Mouse (Mus musculus) layer of hippocampus, adult 8-10 months (tissue): ENCODE measurements around the gene Sipa1l3. TPM values are rescaled to one million over a fixed set of nuclear protein-coding genes. Genes with fewer than 3 reads are reported as not detected.

Source experiments
- DNase-seq, 2 experiments: peaks; one replicate each; pipeline ENCODE4 v3.0.0; 2022; ENCODE audit warnings: low spot score in 2 of 2
- total RNA-seq, 4 experiments: library from RNA; stranded (reverse); gene quantifications; 2 replicates each; pipeline ENCODE4 v1.2.4; 2022

The Sipa1l3 gene
- total RNA-seq, 4 experiments from 2014 or later = 158 to 231 (median 197) TPM

DNA sequence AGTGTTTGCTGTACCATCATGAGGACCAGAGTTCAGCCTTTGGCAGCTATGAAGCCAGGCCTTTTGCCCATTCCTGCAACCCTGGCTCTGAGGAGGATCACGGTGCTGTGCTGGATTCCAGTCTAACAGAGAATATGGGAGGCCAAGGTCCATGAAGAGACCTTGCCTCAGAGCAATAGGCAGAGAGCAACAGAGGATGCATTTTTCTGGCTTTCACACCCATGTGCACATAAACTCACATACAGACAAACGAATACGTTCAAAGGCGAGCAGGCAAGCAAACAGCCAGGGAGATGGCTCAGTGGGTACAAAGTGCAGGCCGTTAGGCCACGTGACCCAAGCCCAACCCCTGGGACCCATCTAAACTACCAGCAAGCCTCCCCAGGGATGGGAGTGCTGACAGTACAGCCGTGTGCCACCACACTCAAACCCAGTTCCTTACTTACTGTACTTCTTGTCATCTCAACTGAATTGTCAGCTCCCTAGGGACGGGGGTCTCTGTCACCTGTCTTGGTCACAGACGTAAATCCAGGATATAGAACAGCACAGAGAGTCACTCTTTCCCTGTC is 180.0 kb downstream of the Sipa1l3 start:
- DNase-seq = no peak

DNA sequence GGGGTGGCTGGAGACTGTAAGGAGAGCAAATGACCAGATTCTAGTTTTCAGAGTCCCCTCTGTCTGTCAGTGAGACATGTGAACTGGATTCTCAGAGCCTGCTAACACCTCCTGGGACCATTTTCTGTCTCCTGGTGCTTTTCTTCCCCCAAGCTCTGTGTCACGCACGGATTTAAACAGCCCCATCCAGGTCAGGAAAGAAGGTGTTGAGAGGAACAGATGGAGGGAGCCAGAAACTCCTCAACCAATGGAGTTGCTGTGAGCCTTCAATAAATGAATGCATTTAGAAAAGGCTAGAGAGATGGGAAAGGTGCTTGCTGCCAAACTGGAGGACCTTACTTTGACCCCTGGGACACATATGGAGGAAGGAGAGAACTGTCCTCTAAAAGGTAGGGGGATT is 180.7 kb downstream of the Sipa1l3 start:
- no peak for DNase-seq

DNA sequence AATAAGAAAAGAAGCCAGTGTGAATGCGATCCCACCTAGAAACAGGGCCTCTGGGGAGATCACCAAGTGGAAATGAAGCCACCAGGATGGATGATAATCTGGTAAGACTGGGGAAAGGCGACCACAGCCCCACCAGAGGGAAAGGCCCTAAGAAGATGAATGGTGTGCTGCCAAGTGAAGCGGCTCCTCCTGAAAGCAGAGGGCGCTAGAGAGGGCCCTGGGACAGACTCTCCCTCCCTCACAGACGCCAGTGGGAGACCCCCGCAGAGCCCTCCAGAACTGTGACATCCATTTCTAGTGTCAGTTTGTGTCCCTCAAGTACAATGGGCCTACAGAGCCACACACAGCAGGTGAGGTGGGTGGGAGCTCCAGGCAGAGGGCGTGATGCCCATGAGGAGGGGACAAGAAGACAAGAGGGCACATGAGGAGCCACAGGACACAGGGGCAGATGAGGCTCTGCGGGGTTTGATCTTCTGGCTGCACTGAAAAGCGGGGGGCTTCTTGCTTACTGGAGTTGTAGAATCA is 181.6 kb downstream of the Sipa1l3 start:
- DNase-seq = no peak

DNA sequence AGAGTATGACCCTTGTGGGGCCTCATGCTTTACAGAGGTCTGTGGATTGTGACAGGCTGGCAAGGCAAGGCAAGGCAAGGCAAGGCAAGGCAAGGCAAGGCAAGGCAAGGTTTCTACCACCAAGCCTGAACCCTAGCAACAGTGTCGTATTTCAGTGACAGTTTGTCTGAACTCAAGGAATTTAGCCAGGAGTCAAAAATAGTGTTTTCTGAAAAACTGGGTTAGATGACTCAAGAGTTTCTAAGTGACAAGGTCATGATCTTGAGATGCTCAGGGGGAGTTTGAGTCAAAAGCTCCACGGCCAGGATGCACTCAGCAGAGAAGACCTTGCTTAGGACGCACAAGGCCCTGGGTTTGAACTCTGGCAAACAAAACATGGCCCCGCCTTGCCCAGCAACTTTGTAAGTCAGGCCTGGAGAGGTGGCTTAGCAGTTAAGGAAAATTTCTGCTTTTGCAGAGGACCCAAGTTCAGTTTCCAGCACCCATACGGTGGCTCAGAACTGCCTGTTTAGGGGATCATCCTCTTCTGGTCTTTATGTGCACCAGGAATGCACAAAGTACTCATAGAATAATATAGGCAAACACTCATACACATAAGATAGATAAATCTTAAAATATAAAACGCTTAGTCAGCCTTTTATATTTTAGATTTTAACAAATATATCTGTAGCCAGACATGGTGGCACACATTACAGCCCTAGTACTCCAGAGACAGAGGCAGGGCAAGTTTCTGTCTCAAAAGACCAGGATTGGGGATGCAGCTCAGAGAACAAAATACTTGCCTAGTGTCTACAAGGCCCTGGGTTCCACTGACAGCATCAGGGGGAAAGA is 182.4 kb downstream of the Sipa1l3 start:
- no peak for DNase-seq

DNA sequence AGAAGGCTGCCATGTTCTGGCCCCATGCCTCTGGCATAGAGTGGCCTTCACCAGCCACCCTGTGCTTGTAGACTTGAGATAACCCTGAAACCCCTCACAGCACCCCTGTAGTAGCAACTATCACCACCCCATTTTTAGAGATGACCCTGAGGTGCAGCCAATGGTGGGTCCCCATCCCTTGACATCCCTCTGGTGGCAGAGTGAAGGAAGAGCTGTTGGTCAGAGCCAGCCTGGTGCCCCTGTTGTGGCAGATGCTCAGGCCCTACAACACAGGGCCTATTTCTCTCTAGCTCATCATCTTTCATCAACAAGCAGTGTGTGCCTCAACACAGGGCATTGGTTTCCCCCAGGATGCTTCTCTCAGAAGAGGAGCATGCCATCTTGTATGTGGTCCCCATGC is 183.2 kb downstream of the Sipa1l3 start:
- DNase-seq = no peak

DNA sequence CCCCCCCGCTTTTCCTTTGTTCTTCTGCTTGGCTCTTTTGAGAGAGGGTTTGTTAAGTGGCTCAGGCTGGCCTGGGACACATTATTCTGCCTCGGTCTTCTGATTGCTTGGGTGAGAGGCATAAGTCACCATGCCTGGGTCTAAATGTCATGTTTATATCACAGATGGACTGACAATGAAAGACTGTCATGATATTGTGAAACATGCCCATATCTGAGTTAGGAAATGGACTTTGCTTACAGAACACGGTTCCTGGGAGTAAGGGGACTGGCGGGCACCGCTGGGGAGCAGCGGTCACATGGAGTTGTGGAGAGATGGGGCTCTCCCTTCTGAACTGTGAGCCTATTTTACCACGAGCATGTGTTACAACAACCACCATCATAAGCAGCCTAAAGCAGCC is 184.3 kb downstream of the Sipa1l3 start:
- no peak for DNase-seq

DNA sequence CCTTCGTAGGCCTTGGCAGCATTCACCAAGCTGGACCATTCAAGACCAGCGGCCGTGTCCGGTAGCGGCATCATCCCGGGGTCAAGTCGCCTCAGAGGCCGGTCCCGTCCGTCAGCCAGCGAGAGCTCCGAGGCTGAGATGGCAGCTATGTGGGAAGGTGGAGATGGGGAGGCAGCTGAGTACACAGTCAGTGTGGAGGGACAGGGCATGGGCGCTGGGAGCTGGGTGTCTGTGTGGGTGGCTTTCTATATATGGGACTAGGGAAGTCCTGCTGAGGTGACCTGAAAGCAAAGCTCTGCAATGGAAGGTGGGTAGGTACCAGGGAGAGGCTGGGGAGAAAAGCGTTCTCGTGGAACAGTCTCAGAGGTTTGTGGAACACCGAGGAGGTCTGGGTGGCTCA is 189.5 kb downstream of the Sipa1l3 start:
- no peak for DNase-seq

DNA sequence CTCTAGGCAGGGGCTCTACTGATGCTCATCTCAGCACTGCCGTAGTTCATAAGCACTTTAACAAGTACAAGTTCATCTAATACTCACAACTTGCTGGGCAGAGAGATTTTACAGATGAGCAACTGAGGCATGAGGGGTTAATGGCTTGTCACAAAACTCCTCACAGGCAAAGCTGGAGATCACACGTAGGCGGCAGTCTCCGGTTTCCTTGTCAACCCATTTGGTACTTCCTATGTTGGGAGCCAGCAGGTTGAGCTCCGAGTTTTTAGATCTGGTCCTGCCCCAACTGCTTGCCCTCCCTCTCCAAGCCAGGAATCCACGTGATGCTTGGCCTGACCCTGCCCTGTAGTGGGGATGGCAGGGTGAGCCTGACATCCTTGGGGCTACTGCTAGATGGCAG is 191.4 kb downstream of the Sipa1l3 start:
- DNase-seq = no peak

DNA sequence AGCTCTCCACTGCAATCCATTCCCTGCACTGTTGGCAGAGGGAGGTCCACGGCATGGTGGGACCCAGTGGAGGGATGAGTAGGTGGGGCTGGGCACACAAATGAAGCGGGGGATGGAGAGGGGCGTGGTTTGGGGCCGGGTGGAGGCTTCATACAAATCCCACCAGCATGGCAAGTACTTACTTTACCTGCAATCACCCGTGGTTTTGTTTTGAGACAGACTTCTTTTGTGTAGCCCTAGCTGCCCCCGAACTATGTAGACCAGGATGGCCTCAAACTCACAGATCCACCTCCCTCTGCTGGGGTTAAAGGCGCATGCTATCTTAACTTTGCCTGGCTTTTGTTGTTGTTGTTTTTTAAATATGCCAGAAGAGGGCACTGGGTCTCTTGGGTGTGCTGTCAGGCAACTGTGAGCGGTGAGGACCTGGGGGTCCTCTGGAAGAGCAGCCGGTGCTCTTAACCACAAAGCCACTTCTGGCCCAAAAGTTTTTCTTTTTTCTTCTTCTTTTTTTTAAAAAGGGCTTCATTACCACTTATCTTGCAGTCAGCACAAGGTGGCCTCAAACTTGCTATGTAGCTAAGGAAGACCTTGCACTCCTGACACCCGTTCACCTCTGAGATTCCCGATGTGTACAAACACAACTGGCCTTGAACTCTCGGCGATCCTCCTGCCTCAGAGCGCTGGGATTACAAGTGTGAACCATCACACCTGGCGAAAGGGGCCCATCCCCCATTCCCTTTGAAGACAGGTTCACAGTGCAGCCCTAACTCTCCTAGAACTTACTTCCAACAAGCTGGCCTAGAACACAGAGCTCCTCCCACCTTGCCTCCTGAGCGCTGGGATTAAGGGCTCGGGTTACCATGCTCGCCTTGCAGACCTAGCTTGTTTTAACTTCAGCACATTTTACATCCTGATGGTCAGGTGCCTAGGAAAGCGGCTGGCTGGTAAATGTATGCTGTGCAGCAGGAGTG is 198.8 kb downstream of the Sipa1l3 start:
- no peak for DNase-seq

DNA sequence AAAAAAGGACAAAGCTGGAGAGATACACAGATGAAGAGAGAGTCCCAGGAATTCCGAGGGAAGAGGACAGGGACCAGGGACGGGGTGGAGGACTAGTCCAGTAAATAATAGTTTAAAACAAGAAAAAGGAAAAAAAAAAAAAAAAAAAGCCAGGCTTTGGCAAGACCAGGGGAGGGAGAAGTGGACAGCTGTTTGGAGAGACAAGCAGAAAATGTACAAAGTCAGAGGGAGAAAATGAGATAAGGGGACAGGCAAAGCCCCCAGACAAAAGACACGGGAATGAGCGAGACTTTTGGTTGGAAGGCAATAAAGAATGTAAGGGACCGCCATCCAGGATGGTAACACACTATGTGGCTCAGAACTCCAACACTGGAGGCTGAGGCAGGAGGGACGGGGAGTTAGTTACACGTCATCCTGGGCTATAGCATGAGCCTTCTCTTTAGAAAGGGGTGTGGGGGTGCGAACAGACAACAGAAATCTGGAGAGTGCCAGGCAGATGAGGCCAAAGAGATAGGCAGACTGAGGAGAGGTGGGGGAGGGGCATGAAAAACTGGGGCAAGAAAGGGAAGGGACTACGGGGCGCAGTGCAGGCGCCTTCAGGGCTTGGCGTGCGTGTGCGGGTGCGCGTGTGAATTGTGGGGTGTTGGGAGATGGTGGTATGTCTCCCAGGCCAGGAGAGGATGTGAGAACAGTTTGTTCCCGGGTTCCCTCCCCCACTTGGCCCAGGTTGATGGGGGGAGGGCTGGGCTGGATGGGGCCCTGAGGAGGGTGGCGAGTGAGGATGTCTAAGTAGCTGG is 200.1 kb downstream of the Sipa1l3 start:
- no peak for DNase-seq

DNA sequence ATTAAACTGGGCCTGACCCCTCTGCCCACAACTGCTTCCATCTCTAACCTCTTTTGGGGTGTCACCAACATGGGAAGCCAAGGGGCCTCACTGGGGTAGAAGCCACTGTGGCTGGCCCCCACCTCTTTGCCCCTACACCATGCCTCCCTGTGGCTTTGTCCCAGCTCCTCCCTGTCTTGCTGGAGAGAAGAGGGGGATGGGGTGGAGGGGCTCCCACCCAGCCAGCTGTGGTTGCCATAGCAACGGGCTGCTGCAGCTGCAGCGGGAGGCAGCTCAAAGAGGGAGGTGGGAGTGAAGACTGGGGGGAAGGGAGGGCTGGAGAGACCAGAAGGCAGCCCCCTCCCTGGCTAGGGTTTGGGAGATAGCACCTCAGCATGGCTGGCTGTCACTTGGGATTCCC is 200.9 kb downstream of the Sipa1l3 start:
- DNase-seq = no peak

DNA sequence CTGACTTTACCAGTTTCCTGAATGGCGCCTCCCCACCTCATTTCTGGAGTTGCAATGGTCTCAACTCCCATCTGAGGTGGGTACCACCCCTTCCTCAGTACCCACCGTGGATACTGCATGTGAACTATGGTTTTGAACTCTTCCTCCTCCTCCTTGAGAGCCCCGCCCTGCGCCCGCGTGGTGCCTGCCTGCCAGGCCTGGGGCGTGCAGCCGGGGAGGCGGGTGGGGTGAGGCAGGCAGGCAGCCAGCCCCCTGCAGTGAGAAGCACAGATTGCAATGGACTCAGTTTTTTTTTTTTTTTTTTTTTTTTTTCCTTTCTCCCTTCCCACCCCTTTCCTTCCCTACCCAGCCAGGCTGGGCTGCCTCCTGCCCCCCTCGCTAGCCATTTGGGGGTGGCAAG is 201.5 kb downstream of the Sipa1l3 start:
- no peak for DNase-seq

DNA sequence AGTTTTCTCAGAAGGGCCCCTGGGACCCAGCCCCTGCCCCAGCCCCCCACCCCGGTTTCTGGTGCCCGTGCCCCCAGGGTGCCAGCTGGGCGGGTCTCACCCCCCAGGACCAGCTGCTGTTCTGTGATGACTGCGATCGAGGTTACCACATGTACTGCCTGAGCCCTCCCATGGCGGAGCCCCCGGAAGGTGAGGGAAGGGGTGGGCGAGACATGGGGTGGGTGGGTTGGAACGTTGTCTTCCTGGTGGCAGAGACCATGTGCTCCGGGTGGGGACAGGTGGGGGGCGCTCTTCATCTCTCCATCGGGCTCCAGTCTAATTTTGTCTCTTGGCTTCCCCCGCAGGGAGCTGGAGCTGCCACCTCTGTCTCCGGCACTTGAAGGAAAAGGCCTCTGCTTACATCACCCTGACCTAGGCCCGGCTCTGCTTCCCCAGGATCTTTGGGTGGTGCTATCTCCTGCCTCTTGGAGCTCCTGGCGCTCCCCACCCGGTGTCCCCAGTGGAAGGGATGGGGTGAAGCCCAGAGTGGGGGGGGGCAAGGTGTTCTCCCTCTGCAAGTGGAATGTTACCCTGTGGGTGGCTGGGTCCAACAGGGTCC is 202.2 kb downstream of the Sipa1l3 start:
- DNase-seq = no peak

DNA sequence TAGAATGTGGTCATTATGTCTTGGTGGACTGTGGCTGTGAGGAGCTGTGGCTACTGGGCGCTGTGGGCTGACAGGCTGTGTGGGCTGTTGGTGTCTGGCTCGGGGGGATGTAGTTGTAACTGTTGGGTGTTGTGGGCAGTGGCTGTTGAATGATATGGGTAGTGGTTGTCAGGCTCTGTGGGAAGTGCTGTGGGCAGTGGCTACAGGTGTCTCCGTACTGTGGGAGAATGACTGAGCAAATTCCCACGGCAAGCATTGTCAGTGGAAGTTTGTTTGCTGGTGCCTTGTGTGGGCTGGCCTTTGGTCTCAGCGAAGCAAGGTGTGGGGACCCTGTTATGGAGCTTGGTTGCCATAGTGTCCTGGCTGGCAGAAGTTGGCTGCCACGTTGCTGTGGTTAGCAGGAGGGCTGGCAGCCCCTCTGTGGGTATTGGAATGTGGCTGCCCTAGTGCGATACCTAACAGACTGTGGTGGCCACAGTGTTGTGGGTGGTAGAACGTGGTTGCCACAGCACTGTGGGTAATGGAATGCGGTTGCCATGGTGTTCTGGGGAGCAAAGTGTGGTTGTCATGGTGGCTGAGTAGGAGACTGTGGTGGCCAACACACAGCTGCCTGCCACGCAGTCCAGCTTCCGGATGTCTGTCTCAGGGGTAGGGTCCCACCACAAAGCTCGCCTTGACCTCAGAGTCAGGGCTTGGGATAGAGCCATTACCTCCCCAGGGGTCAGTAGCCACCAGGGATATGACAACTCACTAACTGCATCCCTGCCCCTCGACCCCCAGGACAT is 203.4 kb downstream of the Sipa1l3 start:
- peak in 1 of 2 experiments; percentile 78 for DNase-seq

DNA sequence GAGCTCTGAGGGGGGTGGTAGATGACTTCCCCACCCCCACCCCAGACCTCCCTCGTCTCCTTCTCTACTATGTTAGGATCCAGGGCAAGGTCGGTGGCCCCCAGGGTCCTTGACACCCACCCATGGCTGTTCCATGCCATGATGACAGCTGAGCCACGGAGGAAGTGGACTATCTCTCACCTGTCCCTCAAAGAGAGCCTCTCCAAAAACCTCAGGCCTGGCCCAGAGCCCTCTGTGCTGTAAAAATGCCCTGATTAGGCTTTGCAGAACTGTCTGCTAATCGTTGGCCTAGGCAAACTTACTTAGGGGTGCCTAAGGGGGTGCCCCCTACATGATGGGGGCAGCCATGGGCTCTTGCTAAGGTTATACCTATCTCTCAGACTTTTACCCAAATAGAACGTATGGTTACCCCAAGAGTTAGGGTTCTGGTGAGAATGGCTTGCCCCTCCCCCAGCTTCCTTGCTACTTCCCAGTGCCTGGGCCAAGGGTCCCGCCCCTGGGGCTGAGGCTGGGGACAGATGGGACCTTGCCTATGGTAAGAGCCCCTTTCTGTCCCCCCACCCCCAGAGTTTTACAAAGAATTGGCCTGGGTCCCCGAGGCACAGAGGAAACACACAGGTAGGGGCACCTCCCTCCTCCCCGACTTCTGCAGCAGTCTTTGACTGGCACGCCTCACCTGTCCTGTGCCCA is 204.7 kb downstream of the Sipa1l3 start:
- no peak for DNase-seq

DNA sequence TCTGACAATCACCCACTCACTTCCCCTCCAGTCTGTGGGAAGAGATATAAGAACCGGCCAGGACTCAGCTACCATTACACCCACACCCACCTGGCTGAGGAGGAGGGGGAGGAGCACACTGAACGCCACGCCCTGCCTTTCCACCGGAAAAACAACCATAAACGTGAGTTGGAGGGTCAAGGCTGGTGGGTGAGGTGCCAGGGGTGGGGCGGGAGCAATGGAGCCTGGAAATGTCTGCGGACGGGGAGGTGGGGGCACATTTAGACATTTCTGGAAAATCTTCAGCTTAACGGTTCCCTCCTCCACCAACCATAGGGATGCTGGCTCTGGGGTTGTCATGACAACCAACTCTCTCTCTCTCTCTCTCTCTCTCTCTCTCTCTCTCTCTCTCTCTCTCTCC is 205.4 kb downstream of the Sipa1l3 start:
- DNase-seq = no peak

DNA sequence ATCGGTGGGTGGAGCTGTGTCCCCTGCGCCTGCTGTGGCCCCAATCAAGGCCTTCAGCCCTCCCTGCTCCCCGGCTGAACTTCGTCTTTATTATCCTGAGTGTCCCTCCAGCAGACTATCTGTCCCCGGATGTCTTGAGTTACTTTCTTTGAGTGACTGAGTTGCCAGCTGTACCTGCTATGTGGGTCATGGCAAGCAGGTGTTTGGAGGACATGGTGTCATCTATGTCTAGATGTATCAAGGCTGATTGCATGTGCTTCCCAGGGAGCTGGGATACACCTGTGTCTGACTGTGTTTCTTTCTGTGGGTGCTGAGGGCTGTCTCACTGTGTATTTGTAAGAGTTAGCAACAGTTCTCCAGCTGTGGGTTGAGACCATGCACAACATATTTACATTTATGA is 208.7 kb downstream of the Sipa1l3 start:
- DNase-seq = no peak

DNA sequence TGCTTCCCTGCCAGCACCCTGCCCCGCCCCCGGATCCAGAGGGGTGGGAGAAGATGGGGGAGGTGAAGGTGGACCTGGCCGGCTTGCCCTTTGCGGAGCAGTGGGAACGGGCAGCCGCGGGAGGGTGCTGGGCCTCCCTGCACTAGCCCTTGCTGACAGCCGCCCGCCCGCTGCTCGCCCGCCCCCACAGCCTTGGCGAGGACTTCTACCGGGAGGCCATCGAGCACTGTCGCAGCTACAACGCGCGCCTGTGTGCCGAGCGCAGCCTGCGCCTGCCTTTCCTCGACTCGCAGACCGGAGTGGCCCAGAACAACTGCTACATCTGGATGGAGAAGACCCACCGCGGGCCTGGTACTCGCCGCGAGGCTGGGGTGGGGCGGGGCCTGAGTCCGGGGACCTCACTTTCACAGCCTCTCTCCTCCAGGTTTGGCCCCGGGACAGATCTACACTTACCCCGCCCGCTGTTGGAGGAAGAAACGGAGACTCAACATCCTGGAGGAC is 209.2 kb downstream of the Sipa1l3 start:
- no peak for DNase-seq
